In the genomic region with DNA sequence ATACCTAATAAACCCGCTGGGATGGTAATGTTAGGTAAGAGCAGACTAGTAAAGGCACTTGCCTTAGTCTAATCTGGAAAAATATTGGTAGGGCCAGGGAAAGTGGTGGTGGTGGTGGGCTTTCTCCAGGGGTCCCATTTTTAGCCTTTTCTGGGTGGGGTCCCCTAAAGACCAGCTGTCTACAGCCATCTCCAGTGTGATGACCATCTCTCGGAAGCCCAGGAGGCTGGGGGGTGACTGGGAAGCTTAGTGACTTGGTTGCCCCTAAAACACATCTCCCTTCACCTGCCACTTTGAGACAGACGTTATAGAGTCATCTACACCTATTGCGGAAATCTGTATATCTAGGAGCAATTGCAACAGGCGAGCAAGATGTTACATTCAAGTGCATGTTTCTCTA, we compare ENCODE assay signal across 17 mouse cellular contexts. TPM values are rescaled to one million over a fixed set of nuclear protein-coding genes. Genes with fewer than 3 reads are reported as not detected.
DNase-seq lines count a peak whose midpoint lies in the region; ATAC-seq and TF ChIP-seq lines count a peak whose summit lies in the region.
"Had no signal": no experiment of that assay in that cellular context is flagged by ENCODE, and none has a peak within 500 bp of the region (broad histone marks: within the 10 kb centered on the region; RNA-seq: fewer than 3 reads in every experiment).

No protein-coding gene starts in this region.

- 84% methylated on average over 5 of the region's 5 CpGs for WGBS in heart, embryonic 10.5 days
- WGBS in embryonic facial prominence, embryonic 14.5 days, result 84% methylated on average over 5 of the region's 5 CpGs
- WGBS in forebrain, embryonic 14.5 days, result 62% methylated on average over 5 of the region's 5 CpGs
- 65% methylated on average over 5 of the region's 5 CpGs for WGBS in limb, embryonic 15.5 days
- 92% methylated on average over 5 of the region's 5 CpGs for WGBS in stomach, postnatal 0 days

- H3K9me3 ChIP-seq in heart, embryonic 10.5 days, result no peaks in the 10 kb centered on the region
- H3K9me3 ChIP-seq in embryonic facial prominence, embryonic 14.5 days (ENCODE audit: control insufficient read depth, low read length), result no peaks in the 10 kb centered on the region
- H3K9me3 ChIP-seq in forebrain, embryonic 14.5 days (replicated peaks; ENCODE audit: control insufficient read depth, low read length), result no peaks in the 10 kb centered on the region
- H3K9me3 ChIP-seq in limb, embryonic 15.5 days, result no peaks in the 10 kb centered on the region
- no peaks in the 10 kb centered on the region for H3K9me3 ChIP-seq in stomach, postnatal 0 days (ENCODE audit: control insufficient read depth, low read length)

- peaks cover 3% of the 10 kb centered on the region; the same call in 1 of the 2 replicates for H3K27me3 ChIP-seq in heart, embryonic 10.5 days (ENCODE audit: insufficient read depth, poor library complexity, severe bottlenecking)
- H3K27me3 ChIP-seq in embryonic facial prominence, embryonic 14.5 days (replicated peaks; ENCODE audit: control insufficient read depth, insufficient read depth, low read length), result no peaks in the 10 kb centered on the region
- no peaks in the 10 kb centered on the region for H3K27me3 ChIP-seq in forebrain, embryonic 14.5 days (replicated peaks; ENCODE audit: control insufficient read depth, insufficient read depth, low read length)
- no peaks in the 10 kb centered on the region for H3K27me3 ChIP-seq in limb, embryonic 15.5 days
- H3K27me3 ChIP-seq in stomach, postnatal 0 days (ENCODE audit: control insufficient read depth, insufficient read depth, low read length), result no peaks in the 10 kb centered on the region

- ATAC-seq in embryonic facial prominence, embryonic 14.5 days (ENCODE audit: low read depth), result no peak
- ATAC-seq in forebrain, embryonic 14.5 days, result no peak
- ATAC-seq in limb, embryonic 15.5 days (ENCODE audit: insufficient number of reproducible peaks, low FRiP score, low TSS enrichment, low read depth), result no peak
- no peak for ATAC-seq in stomach, postnatal 0 days (ENCODE audit: low FRiP score, low TSS enrichment)
- ATAC-seq: CD4-positive, CD25-positive, alpha-beta regulatory T cell, adult 4 months; intestine, embryonic 16.5 days had no signal

- H3K36me3 ChIP-seq in heart, embryonic 10.5 days, result 0 out of 2 replicates have a peak, but pooled peaks cover 3% of the 10 kb centered on the region
- H3K36me3 ChIP-seq in embryonic facial prominence, embryonic 14.5 days (ENCODE audit: control insufficient read depth, insufficient read depth, low read length), result peaks cover 16% of the 10 kb centered on the region
- H3K36me3 ChIP-seq in forebrain, embryonic 14.5 days (ENCODE audit: control insufficient read depth, insufficient read depth, low read length), result 0 out of 2 replicates have a peak, but pooled peaks cover 4% of the 10 kb centered on the region
- H3K36me3 ChIP-seq in limb, embryonic 15.5 days, result peaks cover 12% of the 10 kb centered on the region
- H3K36me3 ChIP-seq in stomach, postnatal 0 days (ENCODE audit: control insufficient read depth, insufficient read depth, low read length), result no peaks in the 10 kb centered on the region

- peak overlapping the region; percentile 16 for H3K4me2 ChIP-seq in embryonic facial prominence, embryonic 14.5 days (ENCODE audit: low read depth, low read length)
- H3K4me2 ChIP-seq in forebrain, embryonic 14.5 days (ENCODE audit: low read length), result peak overlapping the region; percentile 25; the same call in 1 of the 2 replicates
- H3K4me2 ChIP-seq in limb, embryonic 15.5 days, result peak overlapping the region; percentile 31
- no peak overlapping the region for H3K4me2 ChIP-seq in stomach, postnatal 0 days (replicated peaks; ENCODE audit: low read depth)

- H3K9ac ChIP-seq in embryonic facial prominence, embryonic 14.5 days (ENCODE audit: low read depth, low read length), result peak overlapping the region; percentile 41; the same call in 1 of the 2 replicates
- H3K9ac ChIP-seq in forebrain, embryonic 14.5 days (ENCODE audit: low read length), result no peak overlapping the region
- no peak overlapping the region for H3K9ac ChIP-seq in limb, embryonic 15.5 days
- H3K9ac ChIP-seq in stomach, postnatal 0 days (ENCODE audit: low read length), result no peak overlapping the region

- no peak overlapping the region for H3K27ac ChIP-seq in heart, embryonic 10.5 days
- H3K27ac ChIP-seq in embryonic facial prominence, embryonic 14.5 days (replicated peaks; ENCODE audit: low read depth, low read length), result no peak overlapping the region
- peak overlapping the region; percentile 84 for H3K27ac ChIP-seq in forebrain, embryonic 14.5 days (ENCODE audit: low read depth, low read length)
- peak overlapping the region; percentile 24; the same call in 1 of the 2 replicates for H3K27ac ChIP-seq in limb, embryonic 15.5 days
- no peak overlapping the region for H3K27ac ChIP-seq in stomach, postnatal 0 days (replicated peaks)

- TF ChIP-seq CTCF in stomach, postnatal 0 days (IDR thresholded peaks at IDR 0.05; ENCODE audit: low read depth), result no peak

- H3K4me3 ChIP-seq in heart, embryonic 10.5 days, result no peak overlapping the region
- H3K4me3 ChIP-seq in embryonic facial prominence, embryonic 14.5 days (ENCODE audit: low read depth, low read length), result no peak overlapping the region
- no peak overlapping the region for H3K4me3 ChIP-seq in forebrain, embryonic 14.5 days (ENCODE audit: low read depth, low read length)
- H3K4me3 ChIP-seq in limb, embryonic 15.5 days, result no peak overlapping the region
- H3K4me3 ChIP-seq in stomach, postnatal 0 days (ENCODE audit: low read depth, low read length), result no peak overlapping the region
- H3K4me3 ChIP-seq: erythroblast, embryonic 14.5 days had no signal

- TF ChIP-seq EP300 in stomach, postnatal 0 days (optimal IDR thresholded peaks at IDR 0.05), result no peak

- DNase-seq in heart, embryonic 10.5 days (ENCODE audit: low spot score), result peak; percentile 61
- no peak for DNase-seq in heart, adult 18-20 months
- no peak for DNase-seq in embryonic facial prominence, embryonic 14.5 days (ENCODE audit: low spot score)
- no peak for DNase-seq in forebrain, embryonic 14.5 days (ENCODE audit: low spot score)
- no peak for DNase-seq in stomach, postnatal 0 days (ENCODE audit: low spot score)
- DNase-seq in natural killer cell, adult 2 months (ENCODE audit: low spot score in 2 of 2), result no peak
- DNase-seq: adrenal gland, postnatal 36 days; heart, postnatal 10 days; kidney, postnatal 14 days; lung, adult 2 months; thymus, postnatal 14 days had no signal

- peaks cover 30% of the 10 kb centered on the region for H3K4me1 ChIP-seq in heart, embryonic 10.5 days
- peaks cover 60% of the 10 kb centered on the region for H3K4me1 ChIP-seq in embryonic facial prominence, embryonic 14.5 days (ENCODE audit: control insufficient read depth, insufficient read depth, low read length)
- peaks cover 63% of the 10 kb centered on the region for H3K4me1 ChIP-seq in forebrain, embryonic 14.5 days (ENCODE audit: control insufficient read depth, insufficient read depth, low read length)
- peaks cover 70% of the 10 kb centered on the region for H3K4me1 ChIP-seq in limb, embryonic 15.5 days
- no peaks in the 10 kb centered on the region; the same call in 1 of the 2 replicates for H3K4me1 ChIP-seq in stomach, postnatal 0 days (replicated peaks; ENCODE audit: control insufficient read depth, insufficient read depth)

RNA-seq across cellular contexts. Expression of a gene that starts 6.0 kb away (rescaled TPM):
- polyA plus RNA-seq in heart, embryonic 10.5 days (2016; fragmentation: Nextera tagmentation; extraction: Ambion mirVana), result 5.4 and 8.7 TPM in 2 replicates
- 1 to 10 TPM; 3.5 to 4.8 TPM for total RNA-seq in heart, adult 18-20 months (2021)
- 34.8 and 43.6 TPM in 2 replicates for polyA plus RNA-seq in embryonic facial prominence, embryonic 14.5 days (2014; fragmentation: Nextera tagmentation; extraction: Ambion mirVana)
- 11.5 and 13.3 TPM in 2 replicates for polyA plus RNA-seq in forebrain, embryonic 14.5 days (2014; fragmentation: Nextera tagmentation; extraction: Ambion mirVana)
- 56.1 and 57.6 TPM in 2 replicates for polyA plus RNA-seq in limb, embryonic 15.5 days (2015; fragmentation: Nextera tagmentation; extraction: Ambion mirVana)
- polyA plus RNA-seq in stomach, postnatal 0 days (2015; fragmentation: Nextera tagmentation; extraction: Ambion mirVana), result 5.9 and 6.1 TPM in 2 replicates
- total RNA-seq: common myeloid progenitor, adult 5-6 weeks; megakaryocyte-erythroid progenitor cell, adult 5-6 weeks had no signal
- polyA plus RNA-seq: erythroblast, embryonic 14.5 days had no signal

Comparison
In these comparisons a context has a peak if more than half of its experiments do, and no peak if none do; other contexts are left out.
1. H3K27ac ChIP-seq: peak in forebrain, embryonic 14.5 days (single experiment) and limb, embryonic 15.5 days (single experiment); none in heart, embryonic 10.5 days (single experiment), embryonic facial prominence, embryonic 14.5 days (single experiment) and stomach, postnatal 0 days (single experiment).